Mouse (Mus musculus) right cerebral cortex, postnatal 14 days (tissue): ENCODE data around the gene Car10.

ENCODE experiments used
- DNase-seq: peaks from one replicate; pipeline ENCODE4 v3.0.0; 2022

Car10 gene

GRCm38 (mm10) chr11:93097941-93098828, at the start of gene Car10:
TSS of gene Car10 (plus strand) at chr11:93098028.
- DNase-seq: peak; percentile 45

- DNase-seq: no peak
These were observed 32.8 kb upstream of the Car10 start for GRCm38 (mm10) chr11:93065021-93065420.

DNA sequence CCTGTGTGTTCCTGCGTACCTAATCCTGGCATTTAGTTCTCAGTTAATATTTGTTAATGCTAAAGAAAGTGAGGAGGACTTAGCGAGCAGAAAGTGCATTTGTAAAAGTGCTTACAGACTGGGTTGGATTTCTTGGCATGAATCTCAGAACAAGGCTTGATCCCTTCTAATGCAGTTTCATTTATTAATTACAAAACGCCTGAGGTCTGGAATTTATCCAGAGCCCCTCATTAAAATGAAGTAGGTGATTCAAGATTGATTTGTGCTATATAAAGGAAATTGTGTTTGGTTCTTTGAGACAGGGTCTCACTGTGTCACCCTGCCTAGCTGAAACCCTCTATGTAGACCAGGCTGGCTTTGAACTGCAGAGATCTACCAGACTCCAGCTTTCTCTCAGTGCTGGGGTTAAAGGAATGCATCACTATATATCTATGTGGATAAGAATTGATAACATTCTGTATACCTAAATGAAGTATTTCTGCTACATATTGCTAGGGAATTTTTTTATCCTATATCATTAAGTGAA, 32.1 kb upstream of the Car10 start:
- no peak for DNase-seq

- no peak for DNase-seq
These were observed 2.2 kb upstream of the Car10 start for GRCm38 (mm10) chr11:93095588-93095987.

DNA sequence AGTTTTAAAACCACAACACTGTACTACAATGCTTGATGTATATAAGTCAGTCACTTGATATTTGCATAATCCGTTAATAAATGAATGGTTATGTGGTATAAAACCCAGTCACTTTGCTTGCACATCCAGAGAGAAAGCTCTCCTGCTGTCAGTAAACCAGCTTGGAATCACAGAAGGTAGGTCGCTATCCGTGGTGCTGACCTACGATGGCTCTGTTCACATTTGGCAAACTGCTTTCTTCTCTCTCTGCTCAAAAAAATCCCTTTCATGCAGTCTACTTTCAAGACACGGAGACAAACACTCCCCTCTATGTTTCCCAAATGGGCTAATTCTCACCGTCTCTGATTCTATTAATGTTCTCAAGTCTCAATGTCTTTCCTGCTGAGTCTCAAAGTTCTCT, 827 bp upstream of the Car10 start:
- no peak for DNase-seq

- peak; percentile 49 for DNase-seq
These were observed 387 bp upstream of the Car10 start for GRCm38 (mm10) chr11:93097431-93097851.

DNA sequence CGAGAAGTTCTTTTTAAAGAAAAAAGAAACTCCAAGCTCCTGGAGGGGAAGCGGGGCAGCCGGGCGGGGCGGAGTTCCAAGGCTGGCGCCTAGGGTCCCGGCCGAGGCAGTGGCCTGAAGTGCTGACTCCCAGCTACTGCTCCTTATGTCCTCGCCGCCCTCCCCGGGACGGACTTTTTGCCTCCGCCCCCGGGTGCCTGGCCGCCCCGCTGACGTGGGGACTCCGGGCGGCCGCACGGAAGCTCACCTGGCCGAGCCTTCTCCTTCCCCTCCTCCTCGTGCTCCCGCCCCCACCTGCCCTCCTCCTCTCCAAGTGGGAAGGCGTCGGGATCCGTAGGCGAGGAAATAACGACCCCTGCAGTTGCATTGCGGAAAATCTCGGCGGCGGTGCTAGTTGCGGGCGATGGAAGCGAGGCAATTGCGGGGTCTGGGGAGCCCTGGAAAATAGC, 1.1 kb downstream of the Car10 start:
- peak; percentile 69 for DNase-seq

DNA sequence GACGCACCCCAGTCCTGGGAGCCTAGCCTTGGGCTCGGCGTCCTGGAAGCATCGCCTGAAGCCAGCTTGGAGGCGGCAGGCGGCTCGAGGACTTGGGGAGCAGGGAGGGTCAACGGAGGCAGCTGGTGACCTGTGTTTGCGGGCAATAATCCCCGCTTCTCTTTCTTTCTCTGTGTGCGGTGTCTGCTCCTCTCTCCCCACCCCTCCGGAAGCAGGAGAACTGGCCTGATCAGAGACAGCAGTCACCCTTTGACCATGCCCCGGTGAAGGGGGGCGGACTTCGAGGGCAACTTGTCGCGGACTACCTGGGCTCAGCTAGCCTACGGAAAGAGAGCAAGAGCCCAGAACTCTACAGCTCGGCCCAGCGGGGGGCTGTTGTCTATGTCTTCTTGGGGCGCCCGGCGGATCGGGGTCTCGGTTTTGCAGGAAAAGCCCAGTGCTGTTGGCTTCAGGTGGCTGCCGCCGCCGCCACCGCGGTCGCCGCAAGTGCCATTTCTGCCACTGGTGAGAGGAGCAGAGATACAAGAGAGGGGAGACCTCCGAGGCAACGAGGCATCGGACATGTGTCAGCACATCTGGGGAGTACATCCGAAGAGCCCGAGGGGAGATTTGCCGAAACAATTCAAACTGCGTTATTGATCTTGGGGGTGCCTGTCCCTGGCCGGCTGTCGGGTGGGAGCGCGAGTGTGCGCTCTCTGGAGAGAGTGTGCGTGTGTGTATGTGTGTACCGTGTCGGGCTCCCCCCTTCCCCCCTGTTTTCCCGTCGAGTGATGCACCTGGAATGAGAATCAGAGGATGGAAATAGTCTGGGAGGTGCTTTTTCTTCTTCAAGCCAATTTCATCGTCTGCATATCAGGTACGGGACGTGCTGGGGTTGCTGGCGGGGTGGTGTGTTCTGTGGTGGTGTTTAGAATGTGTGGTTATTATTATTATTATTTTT, 1.9 kb downstream of the Car10 start:
- peak; percentile 15 for DNase-seq

- no peak for DNase-seq
These were observed 2.8 kb downstream of the Car10 start for GRCm38 (mm10) chr11:93100606-93101005.

DNA sequence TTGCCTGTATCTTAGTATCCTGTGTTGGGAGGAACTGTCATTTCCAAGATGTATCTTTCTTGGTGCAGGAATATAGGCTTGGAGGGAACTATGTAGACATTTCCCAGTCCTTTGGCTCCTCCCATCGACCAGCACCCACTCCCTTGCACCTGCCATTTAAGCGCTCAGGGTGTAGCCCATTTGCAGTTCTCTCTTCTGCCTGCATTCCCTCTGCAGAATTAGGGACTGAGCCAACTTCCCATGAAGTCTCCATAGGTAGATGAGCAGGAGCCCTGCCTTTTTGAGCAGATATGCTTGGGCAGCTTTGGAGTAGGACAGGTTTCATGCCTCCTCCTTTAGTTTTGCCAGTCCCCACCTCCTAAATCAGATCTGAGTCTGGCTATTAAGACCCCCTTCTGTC, 3.3 kb downstream of the Car10 start:
- DNase-seq: no peak

DNA sequence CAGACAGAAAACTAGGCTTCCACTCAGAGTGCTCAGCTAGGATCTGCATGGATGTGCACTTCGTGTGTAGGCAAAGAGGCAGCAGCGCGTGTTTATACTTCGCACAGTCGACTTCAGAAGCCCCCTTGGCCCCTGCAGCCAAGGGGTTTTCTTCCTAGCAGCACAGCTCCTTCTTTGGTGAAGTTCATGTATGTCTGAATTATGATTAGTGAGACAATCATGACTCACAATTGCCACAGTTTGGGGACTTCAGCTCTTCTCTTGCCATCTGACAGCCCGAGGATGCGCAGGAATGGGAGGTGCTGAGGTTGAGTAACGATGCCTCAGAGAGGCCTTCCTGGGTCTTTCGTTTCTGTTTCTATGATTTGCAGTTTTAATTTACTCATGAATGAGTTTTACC, 4.5 kb downstream of the Car10 start:
- DNase-seq: no peak

- DNase-seq: no peak
These were observed 5.4 kb downstream of the Car10 start for GRCm38 (mm10) chr11:93103101-93103815.

DNA sequence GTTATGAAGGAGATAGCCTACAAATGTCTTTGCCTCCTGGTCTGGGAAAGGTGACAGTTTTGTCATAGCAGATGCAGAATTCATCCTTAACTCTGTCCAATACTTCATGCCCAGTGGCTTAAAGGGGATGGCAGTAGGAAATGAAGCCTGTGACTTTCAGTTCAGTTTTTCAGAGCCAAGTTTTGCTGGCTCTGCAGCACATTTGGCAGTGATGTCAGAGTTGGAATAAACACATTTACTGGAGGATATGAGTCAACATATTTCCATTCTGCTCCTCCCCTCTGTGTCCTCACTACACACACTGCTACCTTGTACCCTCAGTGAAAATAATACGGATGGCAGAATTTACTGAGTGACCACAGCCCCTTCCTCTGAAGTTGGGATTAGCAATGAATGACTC, 11.6 kb downstream of the Car10 start:
- no peak for DNase-seq

DNA sequence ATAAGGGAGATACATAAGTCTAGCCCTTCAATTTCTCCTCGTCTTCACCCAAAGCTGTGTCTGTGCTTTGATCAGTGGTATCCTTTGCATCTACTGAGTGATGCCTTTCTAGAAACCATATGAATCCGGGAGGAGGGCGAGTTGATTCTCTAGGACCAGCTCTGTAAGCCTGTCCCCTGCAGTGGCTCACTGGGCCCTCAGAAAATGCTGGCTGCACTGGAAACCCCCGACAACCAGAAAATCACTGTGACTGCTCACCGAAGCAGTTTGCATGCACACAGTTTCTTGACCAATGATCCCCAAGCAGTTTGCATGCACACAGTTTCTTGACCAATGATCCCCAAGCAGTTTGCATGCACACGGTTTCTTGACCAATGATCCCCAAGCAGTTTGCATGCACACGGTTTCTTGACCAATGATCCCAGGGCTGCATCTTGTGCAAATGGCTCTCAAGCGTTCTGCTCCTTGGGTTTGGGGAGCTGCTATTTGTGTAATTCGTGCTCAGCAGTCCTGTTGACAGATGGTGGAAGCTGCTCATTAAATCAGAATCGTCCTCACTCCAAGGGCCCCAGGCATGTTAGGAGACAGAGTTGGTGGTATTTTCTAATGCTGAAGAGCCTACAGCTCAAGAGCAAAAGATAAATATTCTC, 23.1 kb downstream of the Car10 start:
- no peak for DNase-seq

GRCm38 (mm10) chr11:93123691-93124090, 25.9 kb downstream of the Car10 start:
- DNase-seq: no peak

DNA sequence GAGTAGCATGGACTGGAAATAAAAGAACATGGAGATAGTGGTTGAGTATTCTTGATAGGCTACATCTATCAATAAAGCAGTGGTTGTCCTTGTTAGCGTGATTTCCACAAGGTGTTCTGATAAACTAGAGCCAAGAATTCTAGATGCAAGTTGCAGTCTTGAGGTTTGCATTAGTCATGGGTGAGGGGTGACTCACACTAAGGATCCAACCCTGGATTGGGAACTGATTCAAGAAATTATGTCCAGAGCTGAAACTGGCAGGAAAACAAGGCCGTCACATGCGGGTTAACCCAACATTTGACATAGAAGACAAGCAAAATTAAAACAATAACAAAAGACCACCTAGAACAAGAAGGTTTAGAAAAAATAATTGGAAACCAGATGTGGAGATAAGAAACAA, 28.6 kb downstream of the Car10 start:
- DNase-seq: no peak

GRCm38 (mm10) chr11:93128481-93128880, 30.7 kb downstream of the Car10 start:
- DNase-seq: no peak

DNA sequence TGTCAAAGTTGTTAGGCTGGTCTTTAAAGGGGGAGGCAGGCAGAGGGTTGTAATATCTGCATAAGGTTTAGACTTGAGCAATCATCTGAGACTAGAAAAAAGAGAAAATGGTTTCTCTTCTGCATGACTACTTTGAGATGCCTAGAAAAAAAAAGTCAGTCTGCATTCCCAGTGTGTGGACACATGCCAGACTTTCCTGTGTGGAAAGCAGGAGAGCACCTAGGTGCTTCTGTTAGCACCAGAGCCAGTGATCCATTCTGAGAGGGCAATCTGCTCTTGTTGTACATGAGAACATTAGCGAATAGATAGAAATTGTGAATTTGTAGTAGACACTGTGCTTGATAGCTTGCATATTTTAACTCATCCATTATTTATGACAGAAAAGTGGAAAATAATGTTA, 40.0 kb downstream of the Car10 start:
- DNase-seq: no peak

DNA sequence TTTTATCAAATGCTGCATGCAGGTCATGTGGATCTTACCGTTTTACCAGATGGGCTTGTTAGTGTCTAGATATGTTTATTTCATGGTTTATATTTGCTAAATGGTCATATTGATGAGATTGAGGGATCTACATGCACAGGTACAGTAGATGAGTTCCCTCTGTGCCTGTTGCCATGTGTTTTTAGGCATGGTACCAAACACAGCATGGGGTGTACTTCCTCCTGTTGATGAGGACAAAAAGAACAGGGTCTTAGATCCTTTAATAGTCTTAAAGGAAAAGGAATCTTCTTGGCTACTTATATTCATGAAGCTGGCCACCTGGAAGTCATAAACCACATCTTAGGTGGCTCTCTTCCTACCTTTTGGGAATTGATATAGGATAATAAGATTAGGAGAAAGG, 43.9 kb downstream of the Car10 start:
- DNase-seq: no peak

- DNase-seq: no peak
These were observed 46.7 kb downstream of the Car10 start for GRCm38 (mm10) chr11:93144544-93144943.

DNA sequence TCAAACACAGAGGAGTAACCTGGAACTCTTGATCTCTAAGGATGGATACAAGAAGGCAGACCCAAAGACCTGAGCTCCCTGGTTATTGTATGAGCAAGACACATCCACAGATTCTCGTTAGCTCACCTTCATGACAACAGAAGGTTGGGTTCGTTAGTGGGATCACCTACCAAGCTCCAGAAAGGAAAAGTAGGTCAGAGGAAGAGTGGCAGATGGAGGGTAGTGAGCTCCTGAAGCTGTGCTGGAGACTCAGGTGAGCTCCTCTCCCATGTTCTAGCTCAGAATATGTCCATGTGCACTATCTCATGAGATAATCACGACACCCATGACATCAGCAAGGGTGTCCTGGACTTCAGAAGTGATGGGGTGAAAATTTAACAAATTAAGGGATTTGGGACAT, 57.1 kb downstream of the Car10 start:
- DNase-seq: no peak

GRCm38 (mm10) chr11:93172430-93172829, 74.6 kb downstream of the Car10 start:
- DNase-seq: no peak
